Mouse (Mus musculus) liver, adult 2 months (tissue): Measurements from ENCODE around the gene Tubgcp4. TPM values are rescaled to one million over a fixed set of nuclear protein-coding genes. Genes with fewer than 3 reads are reported as not detected.
"Not testable (repeated sequence)": the region's sequence is repeated elsewhere in the genome, so short reads cannot be mapped to it uniquely, and the experiment has no call there.

Source experiments
- DNase-seq: peaks from one replicate; pipeline ENCODE4 v3.0.0-alpha.2; 2011; ENCODE audit warnings: low read depth, low spot score; ENCODE audit errors: extremely low read depth
- H3K27ac ChIP-seq: fragments of 200-500 bp; replicated peaks from 2 replicates; pipeline ENCODE4 v1.5.1; 2012; ENCODE audit warnings: low read depth, mild to moderate bottlenecking, control low read depth, inconsistent platforms, low read length; ENCODE audit not compliant: insufficient read depth
- H3K27me3 ChIP-seq: fragments of 200-500 bp; 2 replicates; pipeline ENCODE4 v1.6.1; 2012; ENCODE audit warnings: mild to moderate bottlenecking, moderate library complexity, low read length, inconsistent platforms; ENCODE audit not compliant: control insufficient read depth, insufficient read depth
- H3K36me3 ChIP-seq: fragments of 200-500 bp; 2 replicates; pipeline ENCODE4 v1.6.1; 2012; ENCODE audit warnings: low read length, inconsistent platforms; ENCODE audit not compliant: control insufficient read depth, insufficient read depth
- H3K4me1 ChIP-seq: fragments of 200-500 bp; 2 replicates; pipeline ENCODE4 v1.6.1; 2011; ENCODE audit warnings: low read length; ENCODE audit not compliant: control insufficient read depth, insufficient read depth
- H3K4me3 ChIP-seq: fragments of 200-500 bp; 2 replicates; pipeline ENCODE4 v1.5.1; 2011; ENCODE audit warnings: low read depth, mild to moderate bottlenecking, control low read depth, low read length, moderate library complexity; ENCODE audit not compliant: insufficient read depth
- H3K79me2 ChIP-seq: fragments of 200-500 bp; 2 replicates; pipeline ENCODE4 v1.6.1; 2012; ENCODE audit warnings: inconsistent platforms, mild to moderate bottlenecking, low read length, moderate library complexity; ENCODE audit not compliant: control insufficient read depth, insufficient read depth
- H3K9ac ChIP-seq: fragments of 200-500 bp; 2 replicates; pipeline ENCODE4 v1.6.1; 2012; ENCODE audit warnings: low read depth, mild to moderate bottlenecking, control low read depth, inconsistent platforms, low read length
- CTCF ChIP-seq: fragments of 200-500 bp; IDR thresholded peaks from 2 replicates; pipeline ENCODE4 v1.5.1; 2011; ENCODE audit warnings: low read depth, low read length, control low read depth
- POLR2A ChIP-seq: fragments of 200-500 bp; IDR thresholded peaks from 2 replicates; pipeline ENCODE4 v1.6.1; 2011; ENCODE audit warnings: low read length, control low read depth; ENCODE audit not compliant: insufficient read depth; ENCODE audit errors: extremely low read depth
- WGBS: fragments of 180-500 bp; shearing (Covaris S2); methylation state at CpG from one replicate; pipeline ENCODE4 v1.1.7; 2018; 5-methylcytosine and 5-hydroxymethylcytosine counted together
- polyA plus RNA-seq: library from polyadenylated mRNA; depleted of rRNA; stranded (reverse); fragments of >200 nt; gene quantifications from 2 replicates; pipeline ENCODE4 v1.2.3, GENCODE M21; 2012; rRNA removed
- total RNA-seq: library from RNA; depleted of rRNA; stranded (reverse); fragments of >200 nt; gene quantifications from 2 replicates; pipeline ENCODE4 v1.2.3, GENCODE M21; 2014; rRNA removed

Gene Tubgcp4
- total RNA-seq (15.9 and 16.8 TPM in 2 replicates), polyA plus RNA-seq (19.1 and 20.2 TPM in 2 replicates)

DNA sequence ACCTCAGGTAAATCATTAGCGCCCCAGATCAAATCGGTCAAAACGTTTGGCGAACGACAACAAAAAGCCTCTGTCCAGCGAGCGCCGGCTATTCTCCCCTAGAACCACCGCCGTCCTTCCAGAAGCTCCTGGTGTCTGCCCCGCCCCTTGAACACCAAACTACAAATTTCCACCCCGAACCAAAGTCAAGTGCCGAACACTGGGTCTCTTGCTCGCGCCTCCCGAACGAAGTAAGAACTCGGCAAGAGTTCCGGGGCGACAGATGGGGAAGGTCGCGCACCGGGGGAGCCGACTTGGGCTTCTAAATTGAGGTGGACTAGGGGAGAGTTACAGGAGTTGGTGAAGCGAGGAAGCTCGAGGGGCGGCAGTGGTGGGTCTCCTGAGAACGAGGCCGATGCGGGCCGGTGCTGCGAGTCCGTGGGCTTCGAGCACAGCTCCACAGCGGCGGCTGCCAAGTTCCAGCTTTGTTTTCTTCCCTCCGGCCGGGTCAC is at the start of gene Tubgcp4:
Gene Tubgcp4 (plus strand): TSS at position 174 of the 491 bp plus-strand sequence.
- H3K36me3 ChIP-seq, result peaks cover 23% of the 10 kb centered on the region
- no peaks in the 10 kb centered on the region; the same call in 1 of the 2 replicates for H3K79me2 ChIP-seq
- peak within 1 kb of the TSS; percentile 85 for H3K4me3 ChIP-seq
- H3K9ac ChIP-seq, result peak within 1 kb of the TSS; percentile 84
- no peak for TF ChIP-seq POLR2A
- no peak for TF ChIP-seq CTCF
- under 1% methylated on average over 38 of the region's 38 CpGs for WGBS
- peak within 1 kb of the TSS; percentile 86 for H3K27ac ChIP-seq
- H3K4me1 ChIP-seq, result peaks cover 10% of the 10 kb centered on the region
- no peaks in the 10 kb centered on the region for H3K27me3 ChIP-seq
- peak; percentile 72 for DNase-seq

DNA sequence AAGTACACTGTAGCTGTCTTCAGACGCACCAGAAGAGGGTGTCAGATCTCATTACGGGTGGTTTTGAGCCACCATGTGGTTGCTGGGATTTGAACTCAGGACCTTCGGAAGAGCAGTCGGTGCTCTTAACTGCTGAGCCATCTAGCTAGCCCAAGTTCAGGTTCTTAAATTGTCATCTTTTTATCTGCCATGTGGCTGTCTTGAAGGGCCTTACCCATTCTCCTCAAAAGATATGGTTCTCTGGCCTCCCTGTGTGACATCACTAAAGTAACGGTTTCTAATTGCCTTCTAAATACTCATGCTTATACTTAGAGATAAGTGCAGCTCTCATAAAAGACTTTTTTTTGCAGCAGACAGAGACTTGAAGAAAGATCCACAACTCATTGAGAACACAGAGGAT is 44.2 kb upstream of the Tubgcp4 start:
- H3K79me2 ChIP-seq, H3K27me3 ChIP-seq, H3K27ac ChIP-seq, DNase-seq, H3K36me3 ChIP-seq, H3K4me3 ChIP-seq, H3K4me1 ChIP-seq, H3K9ac ChIP-seq: not testable (repeated sequence)
- 95% methylated on average over 5 of the region's 5 CpGs for WGBS

DNA sequence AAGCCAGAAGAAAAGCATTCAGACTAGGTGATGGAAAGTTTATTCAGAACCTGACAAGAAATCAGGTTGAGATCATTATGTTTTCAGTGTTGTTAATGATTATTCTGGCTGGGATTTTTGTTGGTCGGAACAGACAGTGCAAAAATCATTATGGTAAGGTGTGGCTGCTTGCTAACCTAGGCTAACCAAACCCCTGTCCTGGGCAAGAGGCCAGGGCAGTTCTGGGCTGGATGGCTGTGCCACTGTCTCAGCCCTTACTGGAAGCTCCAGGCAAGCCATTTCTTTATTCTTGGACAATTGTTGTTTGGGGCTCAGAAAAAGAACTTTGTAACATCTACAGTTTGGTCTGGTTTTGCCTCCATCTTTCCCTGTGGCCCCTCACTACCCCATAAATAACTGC is 42.9 kb upstream of the Tubgcp4 start:
- H3K4me3 ChIP-seq, result no peak overlapping the region
- WGBS, result 21% methylated on average over 1 of the region's 1 CpGs
- H3K4me1 ChIP-seq, result no peaks in the 10 kb centered on the region
- no peaks in the 10 kb centered on the region for H3K27me3 ChIP-seq
- TF ChIP-seq POLR2A, result no peak
- H3K79me2 ChIP-seq, result no peaks in the 10 kb centered on the region
- H3K9ac ChIP-seq, result no peak overlapping the region
- no peak overlapping the region for H3K27ac ChIP-seq
- no peaks in the 10 kb centered on the region for H3K36me3 ChIP-seq
- no peak for DNase-seq

DNA sequence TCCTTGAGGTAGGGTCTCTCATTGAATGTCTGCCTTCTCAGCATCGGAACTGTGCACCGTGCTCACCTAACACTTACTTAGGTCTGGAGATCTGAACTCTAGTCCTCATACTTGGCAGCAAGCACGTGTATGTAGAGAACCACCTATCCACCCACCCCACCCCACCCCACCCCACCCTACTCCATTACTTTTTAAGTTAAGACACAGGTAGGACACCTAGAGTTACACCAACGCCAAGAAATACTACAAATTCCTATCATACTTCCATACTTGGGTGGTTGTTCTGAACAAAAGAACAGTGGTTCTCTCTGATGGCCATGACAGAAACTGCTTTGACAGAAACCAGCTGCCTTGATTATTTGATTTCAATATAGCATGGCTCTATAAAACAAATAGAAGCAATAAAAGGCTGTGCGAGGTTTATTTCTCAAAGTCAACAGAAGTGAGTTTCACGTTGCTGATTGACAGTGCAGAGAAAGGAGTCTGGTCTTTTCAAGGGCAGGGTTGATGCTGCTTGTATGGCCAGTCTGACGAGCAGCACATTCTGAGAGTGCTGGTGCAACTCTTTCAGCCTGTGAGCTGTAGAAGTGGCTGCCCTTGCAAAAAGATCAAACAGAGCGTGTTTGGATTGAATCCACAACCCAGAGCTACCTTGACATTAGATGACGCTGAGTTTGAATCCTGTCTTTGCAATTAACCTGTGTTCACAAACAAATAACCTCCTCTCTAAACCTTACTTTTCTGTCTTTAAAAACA is 41.4 kb upstream of the Tubgcp4 start:
- Histone ChIP-seq H3K4me3 (no peak overlapping the region), H3K27ac (no peak overlapping the region), H3K79me2 (no peaks in the 10 kb centered on the region), H3K4me1 (no peaks in the 10 kb centered on the region), H3K36me3 (no peaks in the 10 kb centered on the region), H3K9ac (no peak overlapping the region), H3K27me3 (no peaks in the 10 kb centered on the region)
- DNase-seq, result no peak
- WGBS, result 66% methylated on average over 9 of the region's 9 CpGs
- TF ChIP-seq CTCF (no peak), POLR2A (no peak)

GRCm38 (mm10) chr2:121132822-121133221 is 37.6 kb upstream of the Tubgcp4 start:
- no peaks in the 10 kb centered on the region for H3K27me3 ChIP-seq
- H3K27ac ChIP-seq, result no peak overlapping the region
- no peak for DNase-seq
- peaks cover 3% of the 10 kb centered on the region for H3K4me1 ChIP-seq
- H3K79me2 ChIP-seq, result peaks cover 2% of the 10 kb centered on the region; the same call in 1 of the 2 replicates
- WGBS, result 76% methylated on average over 1 of the region's 1 CpGs
- H3K9ac ChIP-seq, result no peak overlapping the region
- TF ChIP-seq CTCF (no peak), POLR2A (no peak)
- no peak overlapping the region for H3K4me3 ChIP-seq
- H3K36me3 ChIP-seq, result no peaks in the 10 kb centered on the region

- WGBS, result 52% methylated on average over 4 of the region's 4 CpGs
- Histone ChIP-seq H3K79me2 (peaks cover 7% of the 10 kb centered on the region; the same call in 1 of the 2 replicates), H3K4me1 (peaks cover 10% of the 10 kb centered on the region), H3K36me3 (no peaks in the 10 kb centered on the region), H3K4me3 (no peak overlapping the region), H3K27me3 (no peaks in the 10 kb centered on the region), H3K27ac (no peak overlapping the region), H3K9ac (no peak overlapping the region)
- TF ChIP-seq POLR2A (no peak), CTCF (no peak)
- peak; percentile 16 for DNase-seq
These were observed 33.1 kb upstream of the Tubgcp4 start for GRCm38 (mm10) chr2:121137371-121137770.
